Mouse (Mus musculus) large intestine, adult 2 months (tissue): ENCODE measurements around the gene Mpdu1. TPM values are rescaled to one million over a fixed set of nuclear protein-coding genes. Genes with fewer than 3 reads are reported as not detected.

ENCODE experiments used
- DNase-seq: peaks from one replicate; pipeline ENCODE4 v3.0.0-alpha.2; 2012; ENCODE audit warnings: low read depth, low spot score
- WGBS: fragments of 180-500 bp; shearing (Covaris S2); methylation state at CpG from one replicate; pipeline ENCODE4 v1.1.7; 2018; 5-methylcytosine and 5-hydroxymethylcytosine counted together
- polyA plus RNA-seq: library from polyadenylated mRNA; depleted of rRNA; stranded (reverse); fragments of >200 nt; gene quantifications from 2 replicates; pipeline ENCODE4 v1.2.3, GENCODE M21; 2012

Mpdu1 gene
- polyA plus RNA-seq, 1 experiment, result 147 TPM

DNA sequence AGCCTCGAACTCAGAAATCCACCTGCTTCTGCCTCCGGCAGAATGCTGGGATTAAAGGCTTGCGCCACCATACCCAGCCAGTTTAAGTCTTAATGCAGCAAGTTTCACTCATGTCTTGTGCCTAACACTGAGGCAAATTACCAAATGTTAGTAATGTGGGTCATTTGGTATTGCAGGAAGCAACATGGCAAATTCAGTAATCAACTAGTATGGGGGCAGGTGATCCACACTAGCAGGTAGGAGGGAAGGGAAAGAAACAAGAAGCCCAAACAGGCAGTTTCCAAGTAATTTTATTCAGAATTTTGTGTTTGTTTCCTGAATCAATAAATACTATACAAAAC, 4.2 kb upstream of the Mpdu1 start:
- WGBS, result 83% methylated on average over 3 of the region's 3 CpGs
- DNase-seq, result no peak

DNA sequence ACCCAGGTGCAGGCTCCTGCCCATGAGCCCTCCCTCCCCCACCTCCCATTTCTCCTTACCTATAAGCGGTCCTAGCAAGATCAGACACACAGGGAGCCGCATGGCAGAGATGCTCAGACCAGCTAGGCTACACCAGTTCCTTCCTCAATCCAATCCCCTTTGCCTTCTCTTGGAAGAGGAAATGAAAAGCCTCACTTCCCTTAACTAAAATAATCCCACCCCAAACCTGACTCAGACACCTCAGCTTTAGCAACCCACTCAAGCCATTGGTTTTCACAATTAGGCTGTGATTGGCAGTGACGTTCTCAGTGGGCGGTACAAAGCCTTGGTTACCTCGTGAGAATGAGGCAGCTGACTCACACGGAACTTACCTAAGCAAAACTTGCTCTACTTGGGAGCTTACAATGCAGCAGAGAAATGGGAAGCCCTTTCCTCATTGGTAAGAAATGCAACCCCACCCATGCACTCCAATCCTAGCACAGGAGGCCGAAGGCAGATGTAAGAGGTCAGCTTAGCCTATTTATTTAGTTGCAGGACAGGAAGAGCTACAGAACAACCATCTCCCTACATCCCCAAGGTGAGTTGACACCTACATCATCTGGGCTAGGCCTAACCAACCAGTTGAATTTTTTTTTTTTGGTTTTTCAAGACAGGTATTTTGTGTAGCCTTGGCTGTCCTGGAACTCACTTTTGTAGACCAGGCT, 3.7 kb upstream of the Mpdu1 start, which contains the start of gene Cd68:
TSS of gene Cd68 (minus strand) at position 193 of the 704 bp plus-strand sequence.
- DNase-seq, result no peak
- 31% methylated on average over 7 of the region's 7 CpGs for WGBS

DNA sequence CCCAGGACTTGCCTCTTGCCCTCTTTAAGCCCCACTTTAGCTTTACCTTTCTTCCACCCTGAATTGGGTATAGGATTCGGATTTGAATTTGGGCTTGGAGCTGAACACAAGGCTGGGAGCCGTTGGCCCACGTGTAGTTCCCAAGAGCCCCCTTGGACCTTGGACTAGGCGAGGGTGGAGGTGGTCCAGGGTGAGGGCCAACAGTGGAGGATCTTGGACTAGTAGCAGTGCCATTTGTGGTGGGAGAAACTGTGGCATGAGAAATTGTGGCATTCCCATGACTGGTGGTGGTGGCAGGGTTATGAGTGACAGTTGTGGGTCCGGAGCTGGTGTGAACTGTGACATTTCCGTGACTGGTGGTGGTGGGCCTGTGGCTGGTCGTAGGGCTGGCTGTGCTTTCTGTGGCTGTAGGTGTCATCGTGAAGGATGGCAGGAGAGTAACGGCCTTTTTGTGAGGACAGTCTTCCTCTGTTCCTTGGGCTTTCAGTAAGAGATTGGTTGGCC, 3.1 kb upstream of the Mpdu1 start:
- WGBS, result 69% methylated on average over 9 of the region's 9 CpGs
- DNase-seq, result no peak

DNA sequence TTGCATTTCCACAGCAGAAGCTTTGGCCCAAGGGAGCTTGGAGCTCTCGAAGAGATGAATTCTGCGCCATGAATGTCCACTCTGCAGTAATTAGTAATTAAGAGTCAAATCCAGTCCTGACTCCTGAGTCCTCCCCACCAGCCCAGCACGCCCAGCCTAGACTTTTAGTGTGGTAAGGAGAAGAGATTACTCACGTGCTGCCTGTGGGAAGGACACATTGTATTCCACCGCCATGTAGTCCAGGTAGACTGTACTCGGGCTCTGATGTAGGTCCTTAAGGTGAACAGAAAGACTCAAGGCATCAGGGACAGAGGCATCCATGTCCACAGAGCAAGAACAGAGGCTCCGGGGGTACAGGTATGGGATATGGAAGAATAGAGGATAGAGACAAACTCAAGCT, 2.4 kb upstream of the Mpdu1 start:
- WGBS, result 85% methylated on average over 7 of the region's 7 CpGs

DNA sequence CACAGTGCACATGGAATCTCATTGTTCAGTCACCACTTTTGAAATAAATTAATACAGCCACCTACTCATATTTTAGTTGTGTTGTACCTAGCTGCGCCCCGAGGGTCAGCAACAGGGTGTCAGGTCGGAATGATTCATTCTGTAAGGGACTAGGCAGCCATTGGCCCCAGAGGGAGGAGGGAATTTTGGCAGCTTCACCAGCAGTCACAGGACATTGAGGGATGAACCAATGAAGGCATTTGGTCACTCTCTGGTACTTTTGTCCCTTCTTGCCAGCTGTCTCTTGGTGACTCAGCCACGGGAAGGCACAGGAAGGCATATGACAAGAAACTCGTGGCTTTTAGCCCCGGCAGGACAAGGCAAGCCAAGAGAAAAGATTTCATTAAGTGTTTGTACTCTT, 1.4 kb upstream of the Mpdu1 start:
- no peak for DNase-seq
- WGBS, result 61% methylated on average over 6 of the region's 6 CpGs

More for the DNA sequence above, 2.4 kb upstream of the Mpdu1 start:
- DNase-seq, result no peak

DNA sequence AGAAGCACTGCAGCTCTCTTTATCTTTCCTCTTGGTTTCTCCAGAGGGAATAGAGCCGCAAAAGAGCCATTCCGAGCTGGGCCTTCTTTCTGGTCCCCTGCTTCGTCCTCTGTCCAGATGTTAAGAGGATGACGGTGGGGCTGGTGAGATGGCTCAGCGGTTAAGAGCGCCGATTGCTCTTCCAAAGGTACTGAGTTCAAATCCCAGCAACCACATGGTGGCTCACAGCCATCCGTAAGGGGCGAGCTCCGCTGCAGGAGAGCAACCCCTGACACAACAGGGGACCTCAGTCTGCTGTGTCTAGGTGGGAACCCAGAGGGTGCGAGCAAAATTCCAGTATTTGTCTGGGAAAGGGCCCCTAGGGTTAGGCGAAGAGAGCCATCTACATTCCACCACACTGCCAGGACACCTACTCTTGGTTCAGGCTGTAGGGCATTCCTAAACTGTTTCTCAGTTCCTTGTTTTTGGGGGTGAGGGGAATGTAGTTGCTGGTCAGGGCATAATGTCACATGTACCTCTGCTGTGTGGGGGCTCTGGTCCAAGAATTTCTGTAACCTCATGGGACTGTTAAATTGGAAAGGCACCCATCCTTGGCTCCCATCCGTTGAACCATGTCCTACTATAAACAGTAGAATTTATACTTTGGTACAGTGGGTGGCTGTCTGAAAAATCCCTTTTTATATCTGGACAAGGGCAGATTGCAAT, 677 bp upstream of the Mpdu1 start:
- 60% methylated on average over 13 of the region's 13 CpGs for WGBS

DNA sequence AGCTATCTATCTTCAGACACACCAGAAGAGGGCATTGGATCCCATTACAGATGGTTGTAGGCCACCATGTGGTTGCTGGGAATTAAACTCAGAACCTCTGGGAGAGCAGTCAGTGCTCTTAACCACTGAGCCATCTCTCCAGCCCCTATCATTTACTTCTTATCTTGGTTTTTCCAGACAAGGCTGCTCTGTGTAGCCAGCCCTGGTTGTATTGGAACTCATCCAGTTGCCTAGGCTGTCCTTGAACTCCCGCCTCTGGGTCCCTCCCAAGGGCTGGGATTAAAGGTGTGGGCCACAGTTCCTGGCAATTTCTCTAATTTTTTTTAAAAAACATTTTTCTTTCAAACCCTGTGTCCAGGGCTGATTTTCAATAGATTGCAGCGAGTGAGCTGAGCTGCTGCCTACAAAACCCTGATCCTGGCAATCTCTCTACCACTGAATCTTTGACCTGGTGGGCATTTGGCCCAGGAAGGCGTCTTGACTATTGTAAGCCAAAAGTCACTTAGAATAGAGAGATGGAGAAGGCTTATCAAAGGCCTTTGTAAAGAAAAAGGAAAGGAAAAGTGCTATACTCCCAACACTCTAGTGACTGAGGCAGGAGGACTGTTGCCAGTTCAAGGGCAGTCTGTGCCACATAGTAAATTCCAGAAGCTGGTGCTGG, 1.1 kb downstream of the Mpdu1 start:
- no peak for DNase-seq
- WGBS, result 22% methylated on average over 3 of the region's 3 CpGs

More for the DNA sequence above, 677 bp upstream of the Mpdu1 start:
- no peak for DNase-seq

DNA sequence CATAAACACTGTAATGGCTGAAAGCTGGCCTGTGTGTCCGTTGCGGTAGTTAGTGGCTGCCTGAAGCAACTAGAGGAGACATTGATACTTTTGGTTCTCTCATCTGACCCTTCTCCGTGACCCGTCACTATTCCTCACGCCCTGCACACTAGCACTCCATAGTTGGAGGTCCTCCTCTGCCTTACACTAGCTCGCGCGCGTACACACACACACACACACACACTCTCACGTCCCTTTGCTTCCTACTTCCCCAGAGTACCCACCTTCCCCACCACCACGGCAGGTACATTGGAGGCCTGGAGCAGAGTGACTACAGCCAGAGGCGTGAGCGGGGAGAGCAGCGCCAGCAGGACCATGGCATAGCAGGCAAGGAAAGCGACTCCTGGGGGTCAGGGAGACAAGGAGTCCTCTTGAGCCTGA, 5.0 kb downstream of the Mpdu1 start:
- DNase-seq, result no peak
- WGBS, result 84% methylated on average over 15 of the region's 15 CpGs

DNA sequence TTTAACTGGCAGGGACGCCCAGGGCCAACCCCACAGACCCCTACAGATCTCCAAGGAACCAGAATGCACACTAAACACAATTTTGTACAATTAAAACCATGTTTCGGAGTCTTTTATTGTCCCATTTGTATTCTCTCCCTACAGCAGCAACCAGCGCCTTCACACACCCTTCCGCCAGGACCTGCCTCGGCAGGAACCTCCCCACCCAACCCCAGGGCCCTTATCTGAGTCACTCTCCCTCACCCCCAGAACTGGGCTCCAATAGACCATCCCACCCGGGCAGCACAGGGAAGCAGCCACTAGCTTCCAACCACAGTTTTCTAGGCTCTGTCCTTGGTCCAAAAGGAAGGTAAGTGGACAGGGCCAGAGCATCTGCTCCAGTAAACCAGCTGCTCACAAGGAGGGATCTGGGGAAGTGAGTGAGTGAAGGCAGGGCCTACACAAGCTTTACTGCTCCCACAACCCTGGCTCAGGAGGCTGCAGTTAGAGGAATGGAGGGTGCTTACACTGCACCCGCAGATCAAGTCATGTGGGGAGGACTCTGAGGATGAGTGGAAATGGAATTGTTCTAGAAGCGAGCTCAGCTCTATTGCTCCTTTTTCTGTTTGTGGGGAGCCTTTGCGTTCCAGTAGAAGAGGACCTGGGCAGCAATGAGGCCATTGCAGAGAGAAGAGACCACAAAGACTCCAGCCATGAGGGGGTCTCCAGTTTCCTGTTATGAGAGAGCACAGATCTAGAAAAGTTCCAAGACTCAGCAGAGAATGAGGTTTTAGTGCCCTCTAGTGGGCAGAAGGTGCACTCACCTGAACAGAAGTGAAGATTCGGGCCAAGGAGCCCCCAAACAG, 5.6 kb downstream of the Mpdu1 start:
- 73% methylated on average over 10 of the region's 10 CpGs for WGBS
- DNase-seq, result no peak

DNA sequence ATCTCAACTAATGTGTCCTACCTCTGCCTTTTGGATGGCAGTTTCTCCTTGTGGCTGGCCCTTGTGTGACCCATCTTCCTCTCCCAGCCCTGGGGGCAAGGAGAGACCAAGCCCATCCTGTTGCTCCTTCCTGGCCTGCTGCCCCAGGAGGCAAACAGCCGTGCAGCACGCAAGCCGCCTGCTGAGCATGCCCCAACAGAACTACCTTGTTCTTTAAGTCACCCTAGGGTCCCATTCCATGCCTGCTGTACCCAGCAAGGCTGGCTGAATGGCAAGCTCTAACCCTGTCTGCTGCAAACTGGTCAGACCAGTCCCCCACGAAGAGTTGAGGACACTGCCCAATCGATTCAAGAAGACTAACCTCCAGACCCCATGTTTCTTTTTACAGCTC, 6.4 kb downstream of the Mpdu1 start:
- no peak for DNase-seq
- WGBS, result 65% methylated on average over 5 of the region's 5 CpGs

DNA sequence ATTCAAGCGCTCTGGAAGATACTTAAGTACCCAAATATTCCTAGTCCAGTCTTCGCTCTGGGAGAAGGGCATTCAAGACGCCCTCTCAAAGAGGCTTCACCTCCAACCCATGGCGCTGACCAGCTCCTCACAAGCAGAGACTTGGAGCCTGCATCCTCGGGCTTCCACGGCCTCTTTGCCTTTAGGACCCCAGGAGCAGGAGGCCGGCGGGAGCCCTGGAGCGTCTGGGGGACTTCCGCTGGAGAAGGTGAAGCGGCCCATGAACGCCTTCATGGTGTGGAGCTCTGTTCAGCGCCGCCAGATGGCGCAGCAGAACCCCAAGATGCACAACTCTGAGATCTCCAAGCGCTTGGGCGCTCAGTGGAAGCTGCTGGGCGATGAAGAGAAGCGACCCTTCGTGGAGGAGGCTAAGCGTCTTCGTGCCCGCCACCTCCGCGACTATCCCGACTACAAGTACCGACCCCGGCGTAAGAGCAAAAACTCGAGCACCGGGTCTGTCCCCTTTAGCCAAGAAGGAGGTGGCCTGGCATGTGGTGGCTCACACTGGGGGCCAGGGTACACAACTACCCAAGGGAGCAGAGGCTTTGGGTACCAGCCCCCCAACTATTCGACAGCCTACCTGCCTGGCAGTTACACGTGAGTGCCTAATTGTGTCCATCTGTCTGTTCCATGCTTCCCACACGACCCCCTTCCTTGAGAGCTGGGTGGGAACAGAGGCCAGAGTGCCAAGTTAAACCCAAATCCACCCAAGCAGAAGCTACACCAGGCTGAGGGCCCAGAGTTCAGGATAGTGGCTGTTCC, 7.0 kb downstream of the Mpdu1 start, which contains the start of gene Sox15:
TSS of gene Sox15 (plus strand) at position 51 of the 801 bp plus-strand sequence.
- WGBS, result 48% methylated on average over 34 of the region's 34 CpGs

DNA sequence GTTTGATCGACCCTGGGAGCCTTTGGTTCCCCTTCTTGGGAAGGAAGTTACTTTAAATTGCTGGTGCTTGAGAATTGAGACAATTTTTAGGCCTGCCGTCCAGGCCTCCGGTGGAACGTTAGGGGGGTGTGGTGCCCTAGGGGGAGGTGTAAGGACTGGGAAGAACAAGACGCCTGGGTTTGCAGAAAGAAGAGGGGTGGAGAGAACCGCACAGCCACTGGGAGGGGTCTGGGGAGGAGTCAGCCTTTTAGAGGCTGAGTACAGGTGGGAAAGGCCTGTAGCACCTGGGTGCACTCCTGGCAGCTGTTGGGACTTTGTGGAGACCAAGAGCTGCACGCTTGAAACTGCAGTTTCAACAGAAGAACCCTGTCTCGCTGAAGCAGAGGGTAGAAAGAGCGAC, 7.7 kb downstream of the Mpdu1 start:
- 40% methylated on average over 9 of the region's 9 CpGs for WGBS
- DNase-seq, result no peak

More for the DNA sequence above, 7.0 kb downstream of the Mpdu1 start, which contains the start of gene Sox15:
- no peak for DNase-seq

DNA sequence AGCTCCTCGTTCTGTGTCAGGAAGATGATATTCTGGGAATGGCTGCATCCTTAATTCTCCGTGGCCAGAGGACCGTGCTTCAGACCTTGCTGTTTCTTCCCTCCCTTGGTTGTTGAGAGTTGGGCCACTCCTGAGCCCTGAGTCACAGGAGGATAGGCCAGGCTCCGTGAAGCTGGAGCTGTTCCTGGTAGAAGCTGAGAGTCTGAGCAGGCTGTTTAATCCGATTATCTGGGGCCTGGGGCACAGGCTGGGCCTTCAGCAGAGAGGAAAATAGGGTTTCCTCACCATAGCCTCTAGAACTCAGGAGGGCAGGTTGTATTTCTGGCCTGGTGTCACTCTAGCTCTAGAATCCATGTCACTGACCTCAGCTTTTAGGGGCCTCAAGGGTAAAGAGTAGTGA, 9.0 kb downstream of the Mpdu1 start:
- DNase-seq, result no peak
- WGBS, result 74% methylated on average over 5 of the region's 5 CpGs

DNA sequence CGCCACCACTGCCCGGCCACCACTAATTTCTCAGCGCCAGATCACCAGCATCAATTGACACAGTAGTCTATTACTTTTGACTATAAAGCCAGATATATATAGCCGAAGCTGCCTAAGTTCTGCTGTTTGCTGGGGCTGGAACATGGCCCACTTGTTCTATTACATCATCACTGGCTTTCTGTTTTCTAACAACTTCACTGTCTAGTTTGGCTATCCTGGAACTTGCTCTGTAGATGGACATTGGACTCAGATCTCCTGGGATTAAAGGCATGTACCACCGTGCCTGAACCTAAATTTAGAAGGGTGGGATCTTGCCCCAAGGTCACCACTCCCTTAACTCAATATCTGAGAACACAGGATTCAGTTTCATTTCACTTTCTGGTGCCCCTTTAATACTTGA, 16.6 kb downstream of the Mpdu1 start:
- DNase-seq, result no peak
- 82% methylated on average over 5 of the region's 5 CpGs for WGBS

DNA sequence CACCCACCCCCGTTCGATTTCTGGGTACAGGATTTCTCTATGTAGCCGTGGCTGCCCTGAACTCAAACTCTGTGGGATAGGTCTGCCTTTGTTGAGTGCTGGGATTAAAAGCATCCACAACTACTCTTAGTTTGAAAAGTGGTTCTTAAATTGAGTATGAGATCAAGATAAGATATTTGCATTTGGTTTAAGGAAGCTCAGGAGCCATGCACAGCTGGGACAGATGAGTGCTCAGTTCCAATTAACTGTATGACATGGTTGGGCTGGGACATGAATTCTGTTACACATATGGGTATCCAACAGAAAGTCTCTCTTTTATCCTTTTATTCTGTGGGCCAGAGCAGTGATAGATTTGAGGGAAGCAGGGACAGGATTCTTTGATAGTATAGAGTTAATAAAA, 27.0 kb downstream of the Mpdu1 start:
- no peak for DNase-seq
- WGBS, result 61% methylated on average over 3 of the region's 3 CpGs

DNA sequence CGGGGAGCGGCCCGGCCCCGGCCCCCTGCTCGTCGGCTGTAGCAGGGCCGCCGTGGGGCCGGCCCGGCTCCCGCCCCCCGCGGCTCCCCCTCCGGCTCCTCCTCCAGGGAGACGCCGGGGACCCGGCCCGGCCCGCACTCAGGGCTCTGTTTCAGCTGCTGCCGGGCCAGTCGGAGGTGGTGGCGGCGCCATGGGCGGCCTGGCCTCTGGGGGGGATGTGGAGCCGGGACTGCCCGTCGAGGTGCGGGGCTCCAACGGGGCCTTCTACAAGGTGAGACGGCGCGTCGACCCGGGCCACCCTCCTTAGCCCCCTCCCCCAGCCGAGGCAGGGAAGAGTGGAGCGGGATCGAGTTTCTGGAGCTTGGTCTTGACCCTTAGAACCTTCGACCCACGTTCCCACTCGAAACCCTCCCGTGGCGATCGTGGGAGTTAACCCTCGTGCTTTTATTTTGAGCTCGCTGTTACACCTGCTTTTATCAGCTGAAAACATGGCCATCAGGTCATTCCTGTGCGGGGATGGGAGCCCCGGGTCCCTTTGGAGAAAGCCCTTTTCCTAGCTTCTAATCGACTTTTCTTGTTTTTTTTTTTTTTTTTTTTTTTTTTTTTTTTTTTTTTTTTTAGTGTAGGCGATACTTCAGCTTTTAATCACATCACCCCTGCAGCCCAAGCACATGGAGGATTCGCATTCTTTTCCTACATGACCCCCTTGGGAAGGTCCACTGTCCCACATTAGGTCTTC, 29.1 kb downstream of the Mpdu1 start:
- under 1% methylated on average over 48 of the region's 50 CpGs for WGBS
- no peak for DNase-seq

DNA sequence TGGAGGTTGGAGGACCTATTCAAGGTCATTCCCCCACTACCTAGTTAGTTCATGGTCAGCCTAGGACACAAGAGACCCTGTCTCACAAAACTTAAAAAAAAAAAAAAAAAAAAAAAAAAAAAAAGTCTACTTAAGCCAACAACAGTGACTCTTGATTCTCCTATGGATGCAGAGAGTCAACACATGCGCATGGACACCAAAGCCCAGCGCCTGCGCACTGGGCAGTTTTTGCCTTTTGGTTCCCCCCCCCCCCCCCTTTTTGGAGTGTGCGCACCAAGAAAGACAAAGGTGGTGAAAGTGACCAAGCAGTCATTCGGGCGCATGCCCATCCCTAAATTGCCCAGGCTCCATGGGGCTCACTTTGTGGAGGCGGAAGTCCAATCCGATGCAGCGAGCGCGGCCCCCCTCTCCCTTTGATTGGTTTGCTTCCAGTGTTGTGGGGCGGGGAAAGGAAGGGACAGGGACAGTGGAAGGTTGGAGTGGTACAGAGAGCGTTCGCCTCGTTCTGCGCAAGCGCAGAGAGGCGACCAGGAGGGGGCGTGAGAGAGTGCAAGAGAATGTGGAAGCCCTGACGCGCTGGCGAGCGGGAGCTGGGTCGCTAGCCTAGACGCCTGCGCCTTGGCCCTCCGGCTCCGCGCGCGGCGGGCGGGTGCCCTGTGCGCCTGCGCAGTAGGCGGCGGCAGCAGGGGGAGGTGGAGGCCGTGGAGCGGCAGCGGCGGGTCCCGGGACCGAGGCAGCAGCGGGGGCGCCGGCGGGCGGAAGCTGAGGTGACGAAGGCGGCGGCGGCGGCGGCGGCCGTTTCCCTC, 30.0 kb downstream of the Mpdu1 start, which contains the start of gene Fxr2:
TSS of gene Fxr2 (plus strand) at position 707 of the 806 bp plus-strand sequence.
- WGBS, result under 1% methylated on average over 55 of the region's 56 CpGs
- peak; percentile 100 for DNase-seq
